Mouse (Mus musculus) kidney, postnatal 0 days (tissue): ENCODE data around the gene Mfsd4b2. TPM values are rescaled to one million over a fixed set of nuclear protein-coding genes. Genes with fewer than 3 reads are reported as not detected.
A peak's percentile ranks its signal among the peaks of the same experiment; 100 is the strongest.
"Not testable (repeated sequence)": the region's sequence is repeated elsewhere in the genome, so short reads cannot be mapped to it uniquely, and the experiment has no call there.

Source experiments
- ATAC-seq: fragments of 200-750 bp; cut with Nextera tagmentation; replicated peaks from 2 replicates; pipeline ENCODE4 v1.8.0; 2017; ENCODE audit warnings: low read depth, moderate number of reproducible peaks, moderate TSS enrichment, moderate library complexity; ENCODE audit not compliant: low FRiP score
- DNase-seq: peaks from one replicate; pipeline ENCODE4 v3.0.0-alpha.2; 2016; ENCODE audit warnings: low spot score
- H3K27ac ChIP-seq: fragments of 300-500 bp; sonication (generic); 2 replicates; pipeline ENCODE4 v1.5.1; 2014; ENCODE audit warnings: mild to moderate bottlenecking
- H3K27me3 ChIP-seq: fragments of 300-500 bp; sonication (generic); 2 replicates; pipeline ENCODE4 v1.6.1; 2014; ENCODE audit warnings: low read length, mixed read lengths; ENCODE audit not compliant: insufficient read depth
- H3K36me3 ChIP-seq: fragments of 300-500 bp; sonication (generic); 2 replicates; pipeline ENCODE4 v1.6.1; 2014; ENCODE audit warnings: low read length, mixed read lengths; ENCODE audit not compliant: insufficient read depth
- H3K4me1 ChIP-seq: fragments of 300-500 bp; sonication (generic); replicated peaks from 2 replicates; pipeline ENCODE4 v1.6.1; 2014; ENCODE audit warnings: antibody characterized with exemption, low read length, mixed read lengths; ENCODE audit not compliant: insufficient read depth
- H3K4me2 ChIP-seq: fragments of 300-500 bp; sonication (generic); 2 replicates; pipeline ENCODE4 v1.6.1; 2014; ENCODE audit warnings: mild to moderate bottlenecking, low read length, moderate library complexity, mixed read lengths
- H3K4me3 ChIP-seq: fragments of 300-500 bp; sonication (generic); replicated peaks from 2 replicates; pipeline ENCODE4 v1.5.1; 2014; ENCODE audit warnings: low read depth, low read length
- H3K9ac ChIP-seq: fragments of 300-500 bp; sonication (generic); 2 replicates; pipeline ENCODE4 v1.6.1; 2014; ENCODE audit warnings: low read depth, low read length
- H3K9me3 ChIP-seq: fragments of 300-500 bp; sonication (generic); replicated peaks from 2 replicates; pipeline ENCODE4 v1.6.1; 2016; ENCODE audit warnings: low read length, inconsistent platforms, mixed read lengths
- CTCF ChIP-seq: IDR thresholded peaks from 2 replicates; pipeline ENCODE4 v1.5.1; 2016; ENCODE audit warnings: antibody characterized with exemption, low read depth, mild to moderate bottlenecking, moderate library complexity
- WGBS: fragments of 180-500 bp; shearing (Covaris S2); extraction: QIAGEN DNeasy Blood & Tissue Kit; methylation state at CpG from one replicate; pipeline ENCODE4 v1.1.7; 2014; 5-methylcytosine and 5-hydroxymethylcytosine counted together
- polyA plus RNA-seq: library from polyadenylated mRNA; unstranded; fragments of >200 nt; fragmentation: Nextera tagmentation; extraction: Ambion mirVana; gene quantifications from 2 replicates; pipeline ENCODE4 v1.2.1, GENCODE M21; 2015

Mfsd4b2 gene
- polyA plus RNA-seq, 1 experiment from 2014 or later = not detected

DNA sequence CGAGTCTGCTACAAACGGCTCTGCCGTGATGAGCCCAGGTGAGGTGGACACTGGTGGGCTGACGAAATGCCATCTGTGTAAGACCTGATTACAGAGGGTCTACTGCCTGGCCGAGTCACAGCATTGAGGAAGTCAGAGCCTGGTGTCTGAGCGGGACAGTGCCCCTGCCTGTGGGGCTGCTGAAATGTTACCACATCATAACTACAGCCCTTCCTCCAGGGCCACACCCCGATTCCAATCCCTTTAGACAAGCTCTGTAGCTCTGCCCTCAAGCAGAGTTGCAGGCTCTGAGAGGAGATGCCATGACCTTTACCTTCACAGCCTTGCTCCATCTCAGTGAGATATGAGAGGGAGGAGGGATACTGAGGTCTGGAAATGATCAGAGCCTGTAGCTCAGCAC lies 9.8 kb upstream of the Mfsd4b2 start:
- no peak for TF ChIP-seq CTCF

GRCm38 (mm10) chr10:39924556-39924955 lies 2.2 kb downstream of the Mfsd4b2 start:
- H3K9me3 ChIP-seq, H3K36me3 ChIP-seq, DNase-seq, H3K4me2 ChIP-seq, H3K9ac ChIP-seq, H3K27ac ChIP-seq, H3K4me1 ChIP-seq, ATAC-seq, H3K27me3 ChIP-seq, H3K4me3 ChIP-seq: not testable (repeated sequence)
- WGBS = 68% methylated on average over 8 of the region's 8 CpGs

More for the DNA sequence above, 9.8 kb upstream of the Mfsd4b2 start:
- WGBS = 77% methylated on average over 7 of the region's 7 CpGs
- H3K4me3 ChIP-seq = no peak overlapping the region
- no peaks in the 10 kb centered on the region for H3K27me3 ChIP-seq
- no peak for ATAC-seq
- H3K36me3 ChIP-seq = no peaks in the 10 kb centered on the region
- H3K27ac ChIP-seq = no peak overlapping the region
- H3K9ac ChIP-seq = no peak overlapping the region
- no peaks in the 10 kb centered on the region for H3K9me3 ChIP-seq
- no peaks in the 10 kb centered on the region for H3K4me1 ChIP-seq
- H3K4me2 ChIP-seq = no peak overlapping the region
- no peak for DNase-seq

DNA sequence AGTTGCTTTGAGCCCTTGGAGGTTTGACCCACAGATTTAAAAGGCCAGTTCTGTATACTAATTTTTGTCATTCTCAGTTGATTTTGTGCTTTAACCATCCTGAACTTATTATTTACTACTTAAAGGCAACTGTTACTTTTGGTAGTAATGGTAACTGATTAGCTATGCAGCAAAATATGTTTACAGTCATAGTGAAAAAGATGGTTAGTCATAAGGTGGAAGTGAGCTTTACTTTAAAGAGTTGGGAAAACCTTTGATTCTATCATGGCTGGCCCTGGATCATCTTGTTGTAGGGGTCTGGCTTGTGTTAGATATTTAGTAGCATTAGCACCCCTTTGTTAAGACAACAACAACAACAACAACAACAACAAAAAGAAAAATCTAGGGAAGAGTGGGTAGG lies 14.1 kb downstream of the Mfsd4b2 start:
- H3K4me1 ChIP-seq = 0 out of 2 replicates have a peak, but pooled peaks cover 3% of the 10 kb centered on the region

DNA sequence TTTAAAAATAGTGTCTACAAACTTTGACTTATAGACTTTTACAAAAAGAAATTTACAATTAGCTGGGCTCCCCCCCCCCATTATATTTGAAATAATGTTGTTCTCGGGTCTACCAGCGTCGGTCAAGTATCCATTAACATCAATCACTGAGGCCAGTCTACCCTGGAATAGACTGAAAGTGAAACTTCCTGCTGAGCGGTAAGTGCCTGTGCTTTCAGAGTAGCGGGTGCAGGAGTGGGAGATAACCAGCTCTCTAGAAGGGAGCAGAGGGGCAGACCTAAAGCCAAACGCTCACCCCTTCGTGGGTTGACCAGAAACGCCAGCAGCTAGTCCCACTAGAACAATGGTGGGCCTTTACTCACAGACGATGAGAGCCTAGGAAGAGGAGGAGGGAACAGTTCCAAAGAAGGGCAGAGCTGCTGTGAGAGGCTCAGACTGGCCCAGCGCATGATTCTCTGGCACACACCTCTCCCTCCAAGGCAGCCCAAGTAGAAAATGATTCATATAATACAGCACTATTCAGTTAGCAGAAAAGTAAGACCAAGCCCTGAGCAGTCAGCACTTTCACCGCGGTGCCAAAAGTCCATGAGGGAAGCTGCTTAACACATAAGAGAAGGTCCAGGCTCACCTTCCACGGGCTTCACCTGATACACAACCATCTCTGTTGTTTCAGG lies 17.8 kb downstream of the Mfsd4b2 start:
- Histone ChIP-seq H3K4me2 (no peak overlapping the region), H3K9me3 (no peaks in the 10 kb centered on the region), H3K36me3 (no peaks in the 10 kb centered on the region), H3K27ac (no peak overlapping the region), H3K9ac (no peak overlapping the region), H3K27me3 (no peaks in the 10 kb centered on the region), H3K4me3 (no peak overlapping the region), H3K4me1 (0 out of 2 replicates have a peak, but pooled peaks cover 3% of the 10 kb centered on the region)
- DNase-seq (no peak), ATAC-seq (no peak)
- whole genome bisulfite sequencing = 66% methylated on average over 13 of the region's 13 CpGs
- TF ChIP-seq CTCF = no peak

More for the DNA sequence above, 14.1 kb downstream of the Mfsd4b2 start:
- Histone ChIP-seq H3K36me3 (no peaks in the 10 kb centered on the region), H3K27ac (no peak overlapping the region), H3K4me2 (no peak overlapping the region), H3K4me3 (no peak overlapping the region), H3K9ac (no peak overlapping the region), H3K27me3 (no peaks in the 10 kb centered on the region), H3K9me3 (no peaks in the 10 kb centered on the region)
- ATAC-seq = no peak
- TF ChIP-seq CTCF = no peak
- no peak for DNase-seq

- no peaks in the 10 kb centered on the region for H3K36me3 ChIP-seq
- no peak overlapping the region for H3K9ac ChIP-seq
- no peaks in the 10 kb centered on the region for H3K27me3 ChIP-seq
- TF ChIP-seq CTCF = no peak
- 39% methylated on average over 10 of the region's 10 CpGs for WGBS
- peak overlapping the region; percentile 38; the same call in 1 of the 2 replicates for H3K27ac ChIP-seq
- peak; percentile 53 for DNase-seq
- H3K4me3 ChIP-seq = no peak overlapping the region
- ATAC-seq = peak; percentile 84
- no peaks in the 10 kb centered on the region for H3K9me3 ChIP-seq
- 0 out of 2 replicates have a peak, but pooled peaks cover 3% of the 10 kb centered on the region for H3K4me1 ChIP-seq
- no peak overlapping the region for H3K4me2 ChIP-seq
Measured at GRCm38 (mm10) chr10:39906799-39907658, 19.7 kb downstream of the Mfsd4b2 start.

DNA sequence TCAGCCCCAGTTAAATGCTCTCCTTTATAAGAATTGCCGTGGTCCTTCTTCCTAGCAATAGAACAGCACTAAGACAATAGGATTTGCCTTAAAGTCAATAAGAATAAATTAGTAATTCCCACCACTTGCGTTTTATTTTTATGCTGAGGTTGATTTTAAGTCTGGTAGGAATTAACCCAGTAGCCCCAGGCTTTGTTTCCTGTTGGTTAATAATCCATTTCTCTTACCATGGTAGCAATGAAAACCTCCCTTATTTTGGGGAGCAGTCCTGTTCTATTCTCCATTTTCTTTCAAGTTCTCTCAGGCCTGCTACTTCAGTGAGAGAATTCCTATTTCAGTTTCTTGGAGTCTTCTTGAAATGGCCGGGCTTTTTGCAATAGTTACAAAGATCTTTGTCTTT lies 22.5 kb downstream of the Mfsd4b2 start:
- 70% methylated on average over 3 of the region's 3 CpGs for WGBS
- Histone ChIP-seq H3K4me2 (no peak overlapping the region), H3K9ac (no peak overlapping the region), H3K9me3 (no peaks in the 10 kb centered on the region), H3K4me3 (no peak overlapping the region), H3K27me3 (no peaks in the 10 kb centered on the region), H3K27ac (no peak overlapping the region), H3K4me1 (0 out of 2 replicates have a peak, but pooled peaks cover 3% of the 10 kb centered on the region), H3K36me3 (no peaks in the 10 kb centered on the region)
- TF ChIP-seq CTCF = no peak
- ATAC-seq (no peak), DNase-seq (no peak)
